Mouse (Mus musculus) thymus, postnatal 36 days (tissue): Measurements from ENCODE around the gene Cd40lg.

ENCODE experiments used
- DNase-seq, 2 experiments: peaks; one replicate each; pipeline ENCODE4 v3.0.0; 2022; ENCODE audit warnings: mixed read lengths in 2 of 2

The Cd40lg gene

GRCm38 (mm10) chrX:57263515-57263914, 51.6 kb downstream of the Cd40lg start:
- DNase-seq, result no peak
